Mouse (Mus musculus) stomach, postnatal 0 days (tissue): ENCODE data around the gene Gm5105.

Experiments used
- CTCF ChIP-seq: IDR thresholded peaks from 2 replicates; pipeline ENCODE4 v1.5.1; 2016; ENCODE audit warnings: antibody characterized with exemption, low read depth, mild to moderate bottlenecking, moderate library complexity
- EP300 ChIP-seq: optimal IDR thresholded peaks from 2 replicates; pipeline ENCODE3; 2016; ENCODE audit warnings: antibody characterized with exemption

DNA sequence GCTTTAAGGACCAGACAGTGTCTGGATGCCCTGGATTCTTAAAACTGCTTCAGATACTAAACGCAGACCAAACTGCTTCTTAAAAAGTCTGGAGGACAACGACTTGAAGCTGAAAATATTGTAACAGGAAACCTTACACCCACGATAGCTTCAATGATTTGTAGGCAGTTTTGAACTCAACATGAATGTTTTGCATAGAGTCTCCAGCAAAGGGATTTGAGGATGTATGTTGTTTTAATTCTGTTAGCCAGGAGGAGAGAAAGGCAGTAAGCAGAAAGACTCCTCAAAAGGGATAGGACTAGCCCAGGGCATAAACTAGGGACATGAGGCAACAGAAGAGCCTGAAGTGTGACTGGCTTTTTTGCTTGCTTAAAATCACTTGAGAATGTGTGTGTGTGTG, 60.3 kb downstream of the Gm5105 start:
- TF ChIP-seq EP300 = no peak
- TF ChIP-seq CTCF = no peak
